Mouse (Mus musculus): ENCODE data around the gene Gabrr1.
"Not testable (repeated sequence)": the region's sequence is repeated elsewhere in the genome, so short reads cannot be mapped to it uniquely, and the experiment has no call there.

Gene Gabrr1

DNA sequence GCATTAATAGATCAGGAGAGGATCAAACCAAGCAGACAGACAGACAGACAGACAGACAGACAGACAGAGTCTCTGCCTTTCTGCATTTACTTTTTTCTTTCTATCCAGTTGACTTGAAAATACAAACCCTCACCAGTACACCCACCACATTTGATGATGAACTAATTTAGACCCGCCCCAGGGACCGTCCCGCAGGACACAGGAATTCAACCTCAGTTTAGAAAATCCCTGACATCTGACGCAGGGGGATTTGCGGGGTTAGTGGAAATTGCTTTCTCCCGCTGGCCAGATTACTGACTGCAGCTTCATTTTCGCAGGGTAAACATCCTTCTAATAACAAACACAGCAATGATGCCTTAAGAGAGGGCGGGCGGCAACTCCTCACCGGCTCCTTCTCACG, at the start of gene Gabrr1:
Gene Gabrr1 (plus strand): TSS at position 301 of the 400 bp plus-strand sequence.
- DNase-seq (ENCODE audit: low read depth): no peak

DNA sequence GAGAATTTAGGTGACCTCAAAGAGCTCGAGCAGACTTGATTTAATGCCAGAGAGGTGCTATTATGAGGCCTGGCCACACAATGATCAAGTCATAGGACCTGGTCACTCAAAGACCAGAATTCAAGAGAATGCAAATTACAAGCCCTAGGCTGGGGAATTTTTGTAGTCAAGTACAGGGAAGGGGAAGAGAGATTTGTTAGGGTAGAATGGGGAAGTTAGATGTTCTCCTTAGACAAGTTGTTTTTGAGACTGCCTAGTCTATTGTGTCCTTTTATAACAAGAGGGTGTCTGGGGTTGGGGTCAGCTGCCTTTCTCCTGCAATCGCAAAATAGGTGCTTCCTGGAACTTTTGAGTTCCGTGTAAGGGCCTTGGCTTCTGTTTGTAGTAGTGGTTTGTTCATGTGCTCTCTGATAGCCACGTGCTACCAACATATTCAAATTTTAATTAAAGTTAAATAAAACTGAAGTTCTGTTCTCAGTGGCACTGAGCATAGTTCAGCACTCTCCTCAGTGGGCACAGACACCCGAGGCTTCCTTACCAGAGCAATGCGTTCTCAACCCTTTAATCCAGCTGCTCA, 33.1 kb upstream of the Gabrr1 start:
- no peak for DNase-seq (ENCODE audit: low read depth)

DNA sequence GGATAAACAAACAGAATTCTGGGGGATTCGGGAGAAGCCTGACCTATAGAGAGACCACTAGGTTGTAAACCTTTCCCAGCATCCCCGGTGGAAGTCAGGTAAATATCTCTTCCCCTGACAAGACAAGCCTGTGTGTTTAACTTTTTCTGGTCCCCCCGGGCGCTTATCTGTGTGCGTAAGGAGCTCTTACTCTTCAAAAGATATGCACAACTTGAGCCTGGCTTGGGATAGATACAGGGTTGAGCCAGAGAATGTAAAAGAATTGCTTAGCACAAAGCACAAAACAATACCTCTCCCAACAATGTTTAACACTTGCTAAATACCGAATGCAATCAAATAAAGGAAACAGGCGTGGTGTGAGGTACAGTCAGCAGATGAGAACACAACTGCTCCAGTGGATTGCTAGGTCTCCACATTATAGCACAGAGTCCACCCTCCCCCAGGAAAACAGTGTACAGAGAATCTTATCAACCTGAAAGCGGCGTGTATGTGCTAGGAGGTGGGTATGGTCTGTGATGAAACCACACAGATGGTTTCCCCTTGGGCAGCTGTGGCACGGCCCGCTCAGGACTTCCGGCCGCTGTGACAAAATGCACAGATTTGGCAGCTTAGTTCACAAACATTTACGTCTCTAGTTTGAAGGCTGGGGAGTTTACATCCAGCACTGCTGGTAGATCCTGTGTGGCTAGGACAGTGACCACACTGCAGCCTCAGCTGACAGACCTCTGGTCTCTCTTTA, 22.4 kb upstream of the Gabrr1 start:
- DNase-seq (ENCODE audit: low read depth): peak; percentile 32

DNA sequence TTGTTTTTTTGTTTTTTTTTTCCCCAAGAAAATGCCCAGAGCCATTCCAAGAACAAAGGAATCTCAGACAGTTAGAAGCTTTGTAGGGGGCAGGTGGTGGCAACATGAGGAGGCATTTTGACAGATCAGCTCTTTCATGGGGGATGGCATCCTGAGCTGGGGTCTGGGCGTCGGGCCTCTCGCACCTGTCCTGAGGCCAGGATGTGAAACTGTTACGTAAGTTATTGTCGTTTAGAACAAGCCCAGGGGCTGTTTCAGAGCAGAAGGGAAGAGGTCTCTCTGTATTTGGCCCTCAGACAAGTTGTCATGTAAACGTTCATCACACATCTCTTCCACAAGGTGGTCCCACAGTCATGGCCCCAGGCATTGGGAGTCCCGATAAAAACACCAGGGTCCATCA, 21.5 kb upstream of the Gabrr1 start:
- no peak for DNase-seq (ENCODE audit: low read depth)

DNA sequence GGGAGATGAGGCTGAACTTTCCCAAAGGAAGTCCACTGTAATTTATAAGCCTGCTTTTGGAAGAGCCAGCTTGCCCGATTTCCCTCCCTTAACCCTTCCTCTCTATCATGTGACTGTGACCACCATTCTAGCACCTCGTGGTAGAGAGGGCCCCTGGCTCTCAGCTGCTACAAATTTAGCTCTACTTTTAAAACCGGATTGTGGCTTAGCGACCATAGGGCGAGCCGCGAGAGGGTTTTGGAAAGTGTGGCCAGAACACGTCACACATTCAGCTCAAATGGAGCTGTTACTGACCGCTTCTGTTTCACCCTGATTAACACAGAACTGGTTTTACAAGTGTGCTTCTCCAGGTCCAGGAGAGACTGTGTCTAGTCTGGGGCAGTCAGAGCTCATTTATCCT, 21.0 kb upstream of the Gabrr1 start:
- no peak for DNase-seq (ENCODE audit: low read depth)

DNA sequence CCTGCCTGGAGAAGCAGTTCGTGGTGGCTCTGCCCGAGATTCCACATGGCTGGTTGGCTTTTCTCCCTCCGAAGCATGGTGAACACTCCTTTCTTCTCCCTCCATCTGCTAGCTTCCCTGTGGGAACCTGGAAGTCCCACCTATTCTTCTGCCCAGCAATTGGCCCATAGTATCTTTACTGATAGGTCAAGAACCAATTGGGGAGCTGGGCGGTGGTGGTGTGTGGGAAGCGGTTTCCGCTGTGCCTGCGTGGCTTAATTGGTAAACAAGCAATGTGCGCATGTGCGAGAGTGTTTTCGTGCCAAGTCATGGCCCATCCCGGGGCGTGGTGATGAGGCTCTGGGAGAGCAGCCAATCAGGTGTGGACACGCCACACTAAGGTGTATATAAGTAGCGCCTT, 19.5 kb upstream of the Gabrr1 start:
- not testable (repeated sequence) for DNase-seq (ENCODE audit: low read depth)

DNA sequence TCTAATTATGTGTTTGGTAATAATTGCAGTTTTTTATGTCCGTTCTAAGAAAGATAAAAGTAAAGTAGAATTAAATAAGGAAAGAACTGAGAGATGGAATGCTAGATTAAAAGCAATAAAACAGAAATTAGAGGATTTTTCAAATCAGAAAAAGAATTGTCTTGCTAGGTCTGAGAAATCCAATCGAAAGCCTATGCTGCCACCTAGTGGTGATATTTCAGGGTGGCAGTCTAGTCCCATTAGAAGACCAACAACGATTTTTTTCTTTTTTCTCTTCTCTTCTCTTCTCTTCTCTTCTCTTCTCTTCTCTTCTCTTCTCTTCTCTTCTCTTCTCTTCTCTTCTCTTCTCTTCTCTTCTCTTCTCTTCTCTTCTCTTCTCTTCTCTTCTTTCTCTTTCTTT, 13.2 kb upstream of the Gabrr1 start:
- DNase-seq (ENCODE audit: low read depth): peak; percentile 56

DNA sequence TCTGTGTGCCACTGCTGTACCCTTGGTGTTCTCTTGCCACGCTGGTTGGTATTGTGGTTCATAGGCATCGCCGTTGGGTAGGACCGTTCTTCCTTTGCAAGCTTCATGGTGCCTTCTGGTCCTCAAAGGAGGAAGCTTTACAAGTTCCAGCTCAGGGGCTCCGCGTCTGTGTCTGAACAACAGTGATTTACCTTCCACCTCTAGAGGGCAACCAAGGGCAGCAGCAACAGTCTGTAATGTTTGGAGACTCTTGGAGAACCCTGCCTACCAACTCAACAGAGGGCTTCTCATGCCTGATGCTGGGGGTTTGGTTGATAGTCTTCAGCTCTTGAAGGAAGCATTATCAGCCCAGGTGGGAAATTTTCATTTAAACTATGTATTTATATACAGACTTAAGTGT, 7.8 kb upstream of the Gabrr1 start:
- peak; percentile 6 for DNase-seq (ENCODE audit: low read depth)

DNA sequence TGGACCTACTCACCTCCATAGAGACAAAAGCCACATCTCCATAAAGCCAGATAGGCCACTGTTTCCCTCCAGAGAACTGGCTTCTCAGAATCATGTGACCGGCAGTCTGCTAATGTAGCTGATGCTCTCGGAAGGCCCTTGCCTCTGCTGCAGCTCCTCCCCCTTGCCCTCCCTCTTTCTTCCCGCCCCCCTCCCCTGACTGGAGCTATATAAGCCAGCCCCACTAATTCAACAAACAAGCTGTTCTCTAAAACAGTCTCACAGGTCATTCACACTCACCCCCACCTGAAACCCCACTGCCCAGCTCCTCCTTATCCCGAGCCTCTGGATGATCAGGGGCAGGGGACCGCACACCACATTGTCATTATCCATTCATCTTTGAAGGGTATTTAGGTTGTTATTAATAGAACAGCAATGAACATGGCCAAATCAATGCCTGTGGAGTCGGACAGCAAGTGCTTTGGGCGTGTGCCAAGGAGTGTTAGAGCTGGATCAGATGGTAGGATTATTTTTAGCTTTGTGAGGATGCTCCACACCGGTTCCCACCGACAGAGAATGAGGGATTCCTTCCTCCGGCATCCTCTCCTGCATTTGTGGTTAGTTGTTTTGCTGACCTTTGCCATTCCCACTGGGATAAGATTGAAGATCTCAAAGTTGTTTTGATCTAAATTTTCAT, 6.8 kb upstream of the Gabrr1 start:
- no peak for DNase-seq (ENCODE audit: low read depth)

DNA sequence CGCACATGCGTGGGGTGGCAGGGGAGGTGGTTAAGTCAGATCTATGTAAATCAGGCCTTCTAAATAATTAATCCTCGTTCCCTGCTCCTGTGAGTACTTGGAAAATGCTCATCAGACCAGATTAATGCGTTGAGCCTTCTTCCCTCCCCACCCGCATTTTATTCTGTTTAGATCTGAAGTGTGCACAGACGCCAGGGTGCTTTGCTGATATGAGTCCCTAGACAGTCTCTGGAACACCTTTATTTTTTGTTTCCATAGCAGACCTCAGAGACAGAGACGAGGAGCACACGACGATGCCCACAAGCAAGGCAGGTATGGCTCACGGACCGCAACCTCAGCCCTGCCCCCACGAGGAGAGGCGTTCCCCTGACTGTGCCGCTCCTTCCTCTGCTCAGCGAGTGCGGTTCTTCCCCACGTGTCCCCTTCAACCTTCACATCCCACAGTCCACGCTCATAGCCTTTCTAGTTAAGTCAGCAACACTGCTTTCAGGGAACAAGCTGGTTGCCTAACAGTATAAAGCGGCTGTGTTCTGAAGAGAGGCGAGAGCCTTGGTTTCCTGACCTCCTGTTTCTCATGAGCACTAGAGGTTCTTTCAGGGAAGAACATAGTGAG, 14.5 kb downstream of the Gabrr1 start:
- DNase-seq (ENCODE audit: low read depth): no peak

DNA sequence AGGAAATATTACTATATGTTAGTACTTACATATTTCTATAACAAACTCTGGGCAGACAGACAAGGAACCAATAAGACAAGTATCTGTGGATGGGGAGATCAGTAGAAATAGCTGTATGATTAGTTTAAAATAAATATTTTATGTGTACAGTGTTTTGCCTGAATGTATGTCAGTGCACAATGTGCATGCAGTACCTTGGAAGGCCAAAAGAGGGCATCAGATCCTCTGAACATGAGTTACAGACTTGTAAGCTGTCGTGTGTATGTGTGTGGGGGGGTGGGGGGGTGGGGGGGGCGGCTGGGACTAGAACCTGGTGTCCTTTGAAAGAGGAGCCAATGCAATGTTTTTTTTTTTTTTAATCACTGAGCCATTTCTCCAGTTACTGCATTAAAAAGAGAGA, 15.5 kb downstream of the Gabrr1 start:
- DNase-seq (ENCODE audit: low read depth): peak; percentile 38

DNA sequence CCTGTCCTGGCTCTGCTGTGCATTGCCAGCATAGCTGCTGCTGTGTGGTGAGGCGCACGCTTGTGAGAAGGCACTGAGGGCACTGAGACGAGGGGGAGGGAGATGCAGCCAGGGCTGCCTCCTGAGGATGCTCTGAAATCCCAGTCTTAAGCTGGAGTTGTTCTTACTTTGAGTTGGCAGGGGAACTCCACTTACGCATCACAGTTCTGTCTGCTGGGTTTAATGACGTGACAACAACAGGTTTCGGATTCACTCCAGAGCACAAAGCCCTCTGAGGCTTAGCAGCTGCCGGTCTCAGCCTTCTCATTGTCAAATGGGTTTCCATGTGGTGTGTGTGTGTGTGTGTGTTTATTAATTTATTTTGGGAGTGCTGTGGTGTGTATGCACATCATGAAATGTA, 16.8 kb downstream of the Gabrr1 start:
- no peak for DNase-seq (ENCODE audit: low read depth)

DNA sequence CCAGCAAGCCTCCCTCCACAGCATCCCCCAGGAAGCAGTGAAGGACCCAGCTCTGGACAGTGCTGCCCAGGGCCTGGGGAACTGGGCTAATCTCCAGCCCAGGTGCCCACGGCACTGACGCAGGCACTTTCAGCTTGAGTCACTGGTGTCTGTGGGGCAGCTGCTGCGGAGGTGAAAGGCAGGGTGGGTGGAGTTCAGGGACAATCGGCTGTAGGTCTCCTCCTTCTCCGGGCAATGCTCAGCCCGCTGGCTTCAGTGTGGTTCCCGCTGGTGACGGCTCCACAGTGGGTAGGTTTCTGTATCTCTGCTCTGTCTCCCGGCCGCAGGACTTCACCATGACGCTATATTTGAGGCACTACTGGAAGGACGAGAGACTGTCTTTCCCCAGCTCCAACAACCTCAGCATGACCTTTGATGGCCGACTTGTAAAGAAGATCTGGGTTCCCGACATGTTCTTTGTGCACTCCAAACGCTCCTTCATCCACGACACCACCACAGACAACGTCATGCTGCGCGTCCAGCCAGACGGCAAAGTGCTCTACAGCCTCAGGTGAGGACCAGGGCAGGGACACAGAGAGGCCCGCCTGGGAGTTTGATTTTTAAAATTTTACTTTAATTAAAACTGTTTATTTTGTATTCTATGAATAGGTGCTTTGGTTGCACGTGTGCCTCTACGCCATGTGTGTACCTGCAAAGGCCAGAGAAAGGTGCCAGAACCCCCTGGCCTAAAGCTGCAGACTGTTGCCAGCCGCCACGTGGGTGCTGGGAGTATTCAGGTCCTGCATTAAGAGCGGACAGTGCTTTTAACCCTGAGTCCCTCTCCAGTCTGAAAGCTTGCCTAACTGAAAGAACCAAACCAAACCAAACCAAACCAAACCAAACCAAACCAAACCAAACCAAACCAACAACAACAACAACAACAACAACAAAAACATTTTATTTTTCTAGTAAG, 20.0 kb downstream of the Gabrr1 start:
- no peak for DNase-seq (ENCODE audit: low read depth)

DNA sequence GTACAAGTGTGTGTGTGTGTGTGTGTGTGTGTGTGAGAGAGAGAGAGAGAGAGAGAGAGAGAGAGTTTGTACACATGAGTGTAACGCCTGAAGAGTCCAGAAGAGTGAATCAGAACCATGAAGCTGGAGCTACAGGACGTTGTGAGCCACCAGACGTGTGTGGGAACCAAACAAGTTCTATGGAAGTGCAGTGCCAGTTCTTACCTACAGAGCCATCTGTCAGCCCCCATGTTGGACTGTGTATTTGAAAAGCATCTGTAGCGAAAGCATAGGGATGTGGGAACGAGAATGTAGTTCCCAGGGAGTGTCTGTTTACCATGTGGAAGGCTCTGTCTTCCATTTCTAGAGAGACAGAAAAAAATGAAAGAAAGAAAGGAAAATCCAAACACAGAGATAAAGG, 51.2 kb downstream of the Gabrr1 start:
- no peak for DNase-seq (ENCODE audit: low read depth)

DNA sequence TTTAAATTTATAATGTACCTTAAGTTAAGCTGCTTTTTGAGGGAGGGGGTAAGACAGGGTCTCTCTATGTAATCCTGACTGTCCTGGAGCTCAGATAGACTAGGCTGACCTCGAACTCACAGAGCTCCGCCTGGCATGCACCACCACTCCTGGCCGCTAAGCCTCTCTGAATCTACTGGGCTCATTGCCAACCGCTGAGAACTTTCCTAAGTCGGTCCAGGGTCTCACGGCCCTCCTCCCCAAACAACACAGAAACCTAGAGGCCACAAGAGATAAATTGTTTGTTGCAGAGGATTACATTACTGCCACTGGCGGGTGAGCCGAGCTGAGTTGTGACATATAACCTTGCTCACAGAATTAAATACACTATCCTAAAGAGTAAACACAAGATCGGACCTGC, 55.8 kb downstream of the Gabrr1 start:
- no peak for DNase-seq (ENCODE audit: low read depth)

DNA sequence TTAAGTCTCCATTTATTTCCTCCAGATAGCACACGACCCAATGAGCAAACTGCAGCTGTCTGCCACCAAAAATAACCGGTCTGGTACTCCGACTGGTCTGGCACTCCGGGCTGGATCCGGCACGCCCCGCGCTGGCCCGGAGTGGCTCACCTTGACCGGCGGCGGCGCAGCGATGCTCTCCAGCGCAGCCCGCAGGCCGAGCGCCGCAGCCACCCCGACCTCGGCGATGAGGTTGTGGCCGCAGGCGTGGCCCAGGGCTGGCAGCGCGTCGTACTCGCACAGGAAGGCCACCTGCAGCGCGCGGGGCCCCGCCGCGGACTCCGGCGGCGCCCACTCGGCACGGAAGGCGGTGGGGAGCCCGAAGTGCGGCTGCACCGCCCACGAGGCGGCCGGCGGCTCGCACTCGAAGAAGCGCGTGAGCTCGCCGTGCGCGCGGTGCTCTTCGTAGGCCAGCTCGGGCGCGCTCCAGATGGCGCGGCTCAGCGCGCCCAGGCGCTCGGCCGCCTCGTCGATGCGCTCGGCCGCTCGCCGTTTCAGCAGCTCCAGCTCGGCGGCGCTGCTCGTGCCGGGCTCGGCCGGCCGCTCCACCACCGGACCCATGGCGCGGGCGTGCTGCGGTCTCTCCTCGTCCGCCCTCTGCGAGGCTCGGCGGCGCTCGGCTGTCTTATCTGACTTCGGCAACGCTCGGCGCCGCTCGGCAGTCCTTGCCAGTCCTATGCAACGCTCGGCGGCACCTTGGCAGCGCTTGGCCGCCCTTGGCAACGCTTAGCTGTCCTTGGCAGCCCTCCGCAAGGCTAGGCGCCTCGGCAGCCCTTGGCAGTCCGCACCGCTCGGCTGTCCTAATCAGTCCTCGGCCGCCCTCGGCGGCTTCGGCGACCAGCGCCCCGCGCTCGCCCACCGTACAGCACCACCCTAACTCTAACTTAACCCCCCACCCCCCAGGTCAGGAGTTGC, 56.7 kb downstream of the Gabrr1 start:
- DNase-seq (ENCODE audit: low read depth): no peak

DNA sequence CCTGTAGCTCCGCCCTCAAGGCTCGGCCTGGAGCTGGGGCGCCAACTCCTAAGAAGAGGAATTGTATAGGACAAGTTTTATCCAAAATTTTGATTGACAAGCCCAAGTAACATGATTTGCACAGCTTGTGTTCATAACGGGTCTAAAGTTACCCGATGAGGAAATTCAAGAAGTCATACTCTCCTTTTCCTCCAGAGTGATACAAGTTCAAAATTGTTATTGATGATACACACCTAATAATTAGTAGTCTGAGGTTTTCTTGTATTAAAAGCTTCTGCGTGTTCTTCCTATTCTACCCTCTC, 57.4 kb downstream of the Gabrr1 start, which contains the start of gene Pm20d2:
Gene Pm20d2 (minus strand): TSS at position 3 of the 302 bp plus-strand sequence.
- no peak for DNase-seq (ENCODE audit: low read depth)

DNA sequence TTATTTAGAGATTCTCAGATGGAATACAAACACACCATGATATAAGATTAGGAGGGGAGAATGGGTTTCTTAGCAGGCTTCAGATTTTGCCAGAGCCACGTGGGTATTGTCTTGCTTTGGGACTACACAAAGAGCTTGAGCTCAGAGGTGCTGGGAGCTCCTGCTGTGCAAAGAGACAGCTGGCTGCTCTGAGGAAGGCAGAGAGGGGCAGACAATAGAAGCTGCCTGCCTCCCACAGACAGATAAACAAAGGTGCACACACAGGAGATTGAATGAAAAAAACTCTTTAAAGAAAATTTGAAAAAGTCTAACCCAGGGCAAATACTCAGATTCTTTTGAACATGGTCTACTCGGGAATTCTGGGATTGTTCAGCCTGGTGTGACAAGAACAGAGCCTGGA, 65.8 kb downstream of the Gabrr1 start:
- DNase-seq (ENCODE audit: low read depth): no peak

DNA sequence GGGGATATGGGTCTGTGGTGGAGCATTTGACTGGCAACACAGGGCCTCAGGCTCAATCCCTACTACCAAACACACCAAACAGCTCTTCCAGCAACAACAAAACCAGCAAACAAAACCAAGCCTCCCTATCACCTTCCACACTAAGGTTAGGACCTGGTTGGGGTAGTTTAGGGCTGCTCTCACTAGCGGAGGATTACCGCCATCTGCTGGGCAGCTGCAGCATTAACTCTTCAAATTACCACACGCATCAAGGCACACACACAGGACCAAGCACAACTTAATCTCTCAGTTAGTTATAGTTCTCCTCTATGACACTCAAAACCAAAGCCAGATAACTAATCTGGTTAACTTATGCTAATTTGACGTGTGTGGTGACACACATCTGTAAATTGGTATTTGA, 72.4 kb downstream of the Gabrr1 start:
- peak; percentile 39 for DNase-seq (ENCODE audit: low read depth)

DNA sequence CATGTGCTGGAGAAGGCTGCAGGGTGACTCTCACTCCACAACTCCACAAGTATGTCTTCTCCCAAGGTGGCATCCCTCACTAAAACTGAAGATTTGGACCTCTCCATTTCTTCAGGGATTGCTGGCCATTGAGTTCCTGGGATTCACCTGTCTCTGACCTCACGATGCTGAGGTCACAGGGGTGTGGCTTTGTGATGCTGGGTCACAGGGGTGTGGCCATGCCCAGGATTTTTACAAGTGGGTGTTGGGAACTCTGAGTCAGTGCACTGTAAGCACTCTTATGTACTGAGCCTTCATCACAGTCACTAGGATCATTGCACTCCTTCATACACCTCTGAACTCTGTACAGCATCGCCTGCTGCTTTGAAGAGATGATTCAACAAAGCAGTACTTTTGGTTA, 75.2 kb downstream of the Gabrr1 start:
- no peak for DNase-seq (ENCODE audit: low read depth)

Measured in c-Kit-positive CD71-positive TER-119-negative erythroid progenitor cells, embryonic 14.5 days (primary cell).